Mouse (Mus musculus): ENCODE measurements around the gene Gdpd1.

- TF ChIP-seq CTCF (IDR thresholded peaks at IDR 0.05; ENCODE audit: borderline replicate concordance, extremely low read depth, insufficient read depth, insufficient read length) (no peak), POLR2A (IDR thresholded peaks at IDR 0.05; ENCODE audit: borderline replicate concordance, extremely low read depth, insufficient read depth, insufficient read length, poor library complexity, severe bottlenecking) (no peak)
These were observed 13.5 kb downstream of the Gdpd1 start for GRCm38 (mm10) chr11:87060410-87060809.

Measured in brain, embryonic 14.5 days (tissue).